Mouse (Mus musculus) hindbrain, postnatal 0 days (tissue): ENCODE data around the gene Ak9. TPM values are rescaled to one million over a fixed set of nuclear protein-coding genes. Genes with fewer than 3 reads are reported as not detected.

ENCODE experiments used
- ATAC-seq: fragments of 200-750 bp; cut with Nextera tagmentation; 2 replicates; pipeline ENCODE4 v1.8.0; 2017; ENCODE audit warnings: mild to moderate bottlenecking, moderate TSS enrichment, moderate library complexity
- DNase-seq: peaks from one replicate; pipeline ENCODE4 v3.0.0-alpha.2; 2015; ENCODE audit warnings: low spot score
- H3K27ac ChIP-seq: fragments of 300-500 bp; sonication (generic); 2 replicates; pipeline ENCODE4 v1.5.1; 2014; ENCODE audit warnings: mild to moderate bottlenecking
- H3K27me3 ChIP-seq: fragments of 300-500 bp; sonication (generic); 2 replicates; pipeline ENCODE4 v1.6.1; 2014; ENCODE audit warnings: low read length, mixed read lengths; ENCODE audit not compliant: insufficient read depth
- H3K36me3 ChIP-seq: fragments of 300-500 bp; sonication (generic); 2 replicates; pipeline ENCODE4 v1.6.1; 2014; ENCODE audit warnings: low read length, mixed read lengths; ENCODE audit not compliant: insufficient read depth
- H3K4me1 ChIP-seq: fragments of 300-500 bp; sonication (generic); 2 replicates; pipeline ENCODE4 v1.6.1; 2014; ENCODE audit warnings: antibody characterized with exemption, low read length, mixed read lengths; ENCODE audit not compliant: insufficient read depth
- H3K4me2 ChIP-seq: fragments of 300-500 bp; sonication (generic); 2 replicates; pipeline ENCODE4 v1.6.1; 2014; ENCODE audit warnings: low read depth, mild to moderate bottlenecking, low read length, moderate library complexity, mixed read lengths
- H3K4me3 ChIP-seq: fragments of 300-500 bp; sonication (generic); 2 replicates; pipeline ENCODE4 v1.5.1; 2014; ENCODE audit warnings: low read length
- H3K9ac ChIP-seq: fragments of 300-500 bp; sonication (generic); replicated peaks from 2 replicates; pipeline ENCODE4 v1.6.1; 2014; ENCODE audit warnings: mild to moderate bottlenecking, low read length, moderate library complexity, mixed read lengths
- H3K9me3 ChIP-seq: fragments of 300-500 bp; sonication (generic); 2 replicates; pipeline ENCODE4 v1.6.1; 2016; ENCODE audit warnings: low read length, mixed read lengths
- CTCF ChIP-seq: IDR thresholded peaks from 2 replicates; pipeline ENCODE4 v1.5.1; 2016; ENCODE audit warnings: antibody characterized with exemption, control low read depth, low read depth
- WGBS: fragments of 180-500 bp; shearing (Covaris S2); extraction: QIAGEN DNeasy Blood & Tissue Kit; methylation state at CpG from one replicate; pipeline ENCODE4 v1.1.7; 2014; 5-methylcytosine and 5-hydroxymethylcytosine counted together
- polyA plus RNA-seq: library from polyadenylated mRNA; unstranded; fragments of >200 nt; fragmentation: Nextera tagmentation; extraction: Ambion mirVana; gene quantifications from 2 replicates; pipeline ENCODE4 v1.2.1, GENCODE M21; 2015
- total RNA-seq: library from RNA; depleted of rRNA; stranded (reverse); fragments of >200 nt; gene quantifications from 2 replicates; pipeline ENCODE4 v1.2.3, GENCODE M21; 2014; rRNA removed

Gene Ak9
- total and polyA plus RNA-seq, 2 experiments from 2014 or later, result 0.21 to 0.25 TPM

DNA sequence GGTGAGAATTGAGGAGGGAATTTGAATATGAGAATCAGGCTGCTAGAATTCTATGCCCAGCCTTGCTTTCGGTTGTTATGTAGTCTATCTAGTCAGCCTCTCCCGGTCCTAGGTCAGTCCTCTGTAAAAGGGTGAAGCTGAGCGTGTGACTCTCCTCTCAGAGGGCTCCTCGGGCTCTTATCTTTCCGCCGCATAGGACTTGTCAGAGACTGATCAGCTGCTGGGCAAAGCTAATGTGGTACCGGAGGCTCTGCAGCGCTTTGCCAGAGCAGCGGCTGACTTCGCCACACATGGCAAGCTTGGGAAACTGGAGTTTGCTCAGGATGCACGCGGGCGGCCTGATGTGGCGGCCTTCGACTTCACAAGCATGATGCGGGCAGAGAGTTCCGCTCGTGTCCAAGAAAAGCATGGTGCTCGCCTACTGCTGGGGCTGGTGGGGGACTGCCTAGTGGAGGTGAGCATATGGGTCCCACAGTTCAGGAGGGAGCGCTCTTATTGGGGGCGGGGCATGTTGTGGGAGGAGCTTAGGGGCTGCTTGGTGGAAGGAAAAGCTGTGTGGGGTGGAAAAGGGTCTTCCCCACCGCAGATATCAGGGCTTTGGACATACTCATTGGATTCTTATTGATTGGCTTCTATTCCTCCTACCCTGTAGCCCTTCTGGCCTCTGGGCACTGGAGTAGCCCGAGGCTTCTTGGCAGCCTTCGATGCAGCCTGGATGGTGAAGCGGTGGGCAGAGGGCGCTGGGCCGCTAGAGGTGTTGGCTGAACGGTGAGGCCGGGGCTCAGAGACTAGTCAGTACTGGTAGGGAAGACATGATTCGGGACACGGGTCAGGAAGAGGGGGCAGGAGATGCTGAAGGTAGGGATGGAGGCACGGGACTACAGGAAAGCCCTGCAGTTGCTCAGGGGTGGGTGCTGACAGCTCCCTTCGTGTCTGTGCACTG, 177.4 kb downstream of the Ak9 start:
- 70% methylated on average over 33 of the region's 33 CpGs for WGBS
- H3K27ac ChIP-seq, result no peak overlapping the region
- H3K9me3 ChIP-seq, result no peaks in the 10 kb centered on the region
- TF ChIP-seq CTCF, result no peak
- no peak overlapping the region for H3K9ac ChIP-seq
- H3K4me3 ChIP-seq, result no peak overlapping the region
- H3K36me3 ChIP-seq, result no peaks in the 10 kb centered on the region; the same call in 1 of the 2 replicates
- no peak overlapping the region for H3K4me2 ChIP-seq
- no peaks in the 10 kb centered on the region for H3K4me1 ChIP-seq
- peak; percentile 45 for DNase-seq
- H3K27me3 ChIP-seq, result no peaks in the 10 kb centered on the region
- ATAC-seq, result no peak

DNA sequence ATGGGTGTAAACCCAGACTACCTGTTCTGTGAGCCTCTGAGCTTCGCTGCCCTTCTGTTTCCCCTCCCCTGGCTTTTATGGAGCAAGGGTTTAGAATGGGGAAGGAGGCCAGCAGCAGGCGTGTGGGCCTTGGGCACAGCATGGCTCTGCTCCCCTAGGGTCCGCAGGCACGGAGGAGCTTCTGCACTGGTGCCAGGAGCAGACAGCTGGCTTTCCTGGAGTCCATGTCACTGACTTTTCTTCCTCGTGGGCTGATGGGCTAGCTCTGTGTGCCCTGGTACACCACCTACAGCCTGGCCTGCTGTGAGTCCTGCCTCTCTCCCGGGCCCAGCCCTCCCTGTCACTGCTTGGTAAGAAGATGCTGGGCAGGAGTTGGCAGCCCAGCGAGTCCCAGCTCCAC, 178.7 kb downstream of the Ak9 start:
- no peak for DNase-seq
- H3K36me3 ChIP-seq, result no peaks in the 10 kb centered on the region; the same call in 1 of the 2 replicates
- 56% methylated on average over 7 of the region's 7 CpGs for whole genome bisulfite sequencing

More for the DNA sequence above, 178.7 kb downstream of the Ak9 start:
- Histone ChIP-seq H3K4me1 (no peaks in the 10 kb centered on the region), H3K27me3 (no peaks in the 10 kb centered on the region), H3K27ac (no peak overlapping the region), H3K9me3 (no peaks in the 10 kb centered on the region), H3K4me2 (no peak overlapping the region), H3K4me3 (no peak overlapping the region), H3K9ac (no peak overlapping the region)
- no peak for TF ChIP-seq CTCF
- no peak for ATAC-seq

Other genes starting within 250 kb of the Ak9 start
- gene Gpr6, start 231.7 kb upstream of the Ak9 start, total RNA-seq, result 2.1 and 2.4 TPM in 2 replicates
- 0.64 and 0.90 TPM in 2 replicates for gene Gpr6, start 231.7 kb upstream of the Ak9 start, polyA plus RNA-seq
- gene Fig4, start 720 bp upstream of the Ak9 start, total RNA-seq, result 29.7 and 30.4 TPM in 2 replicates
- 29.9 and 32.6 TPM in 2 replicates for gene Fig4, start 720 bp upstream of the Ak9 start, polyA plus RNA-seq
- gene Zbtb24, start 146.4 kb downstream of the Ak9 start, total RNA-seq, result 19.8 and 21.0 TPM in 2 replicates
- 14.3 and 16.6 TPM in 2 replicates for gene Zbtb24, start 146.4 kb downstream of the Ak9 start, polyA plus RNA-seq
- 27.9 and 53.5 TPM in 2 replicates for gene Mical1, start 172.3 kb downstream of the Ak9 start, total RNA-seq
- 22.2 and 23.6 TPM in 2 replicates for gene Mical1, start 172.3 kb downstream of the Ak9 start, polyA plus RNA-seq
- 48.0 and 74.5 TPM in 2 replicates for gene Smpd2, start 186.4 kb downstream of the Ak9 start, total RNA-seq
- 50.5 and 52.3 TPM in 2 replicates for gene Smpd2, start 186.4 kb downstream of the Ak9 start, polyA plus RNA-seq
- gene Ppil6, start 186.5 kb downstream of the Ak9 start, total RNA-seq, result 1.8 and 3.7 TPM in 2 replicates
- 6.5 and 7.7 TPM in 2 replicates for gene Ppil6, start 186.5 kb downstream of the Ak9 start, polyA plus RNA-seq
- 31.3 and 35.7 TPM in 2 replicates for gene Cd164, start 215.4 kb downstream of the Ak9 start, total RNA-seq
- 61.8 and 61.9 TPM in 2 replicates for gene Cd164, start 215.4 kb downstream of the Ak9 start, polyA plus RNA-seq